Mouse (Mus musculus) urinary bladder, adult 2 months (tissue): ENCODE results near the gene Ncapd3. TPM values are rescaled to one million over a fixed set of nuclear protein-coding genes. Genes with fewer than 3 reads are reported as not detected.

Experiments used
- DNase-seq: peaks from one replicate; pipeline ENCODE4 v3.0.0; 2022; ENCODE audit warnings: low spot score
- polyA plus RNA-seq: library from polyadenylated mRNA; depleted of rRNA; stranded (reverse); fragments of >200 nt; gene quantifications from 2 replicates; pipeline ENCODE4 v1.2.3, GENCODE M21; 2012

Ncapd3 gene
- polyA plus RNA-seq, 1 experiment: 30.1 TPM

DNA sequence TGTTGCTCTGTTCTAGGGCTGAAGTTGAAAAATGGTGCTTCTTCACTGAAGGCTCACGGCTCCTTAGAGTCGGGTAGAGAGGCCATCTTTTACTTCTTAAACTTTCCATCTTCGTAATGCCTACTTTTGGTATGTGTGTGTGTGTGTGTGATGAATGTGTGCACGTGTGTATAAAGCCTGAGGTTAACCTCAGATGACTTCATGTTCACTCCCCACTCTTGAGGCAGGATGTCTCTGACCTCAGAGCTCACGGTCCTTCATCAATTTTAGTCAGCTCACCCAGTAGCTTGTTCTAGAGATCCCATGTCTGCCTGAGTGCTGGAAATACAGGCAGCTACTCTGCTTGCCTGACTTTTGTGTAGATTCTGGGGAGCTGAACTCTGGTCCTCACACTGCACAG lies 13.9 kb downstream of the Ncapd3 start:
- no peak for DNase-seq

DNA sequence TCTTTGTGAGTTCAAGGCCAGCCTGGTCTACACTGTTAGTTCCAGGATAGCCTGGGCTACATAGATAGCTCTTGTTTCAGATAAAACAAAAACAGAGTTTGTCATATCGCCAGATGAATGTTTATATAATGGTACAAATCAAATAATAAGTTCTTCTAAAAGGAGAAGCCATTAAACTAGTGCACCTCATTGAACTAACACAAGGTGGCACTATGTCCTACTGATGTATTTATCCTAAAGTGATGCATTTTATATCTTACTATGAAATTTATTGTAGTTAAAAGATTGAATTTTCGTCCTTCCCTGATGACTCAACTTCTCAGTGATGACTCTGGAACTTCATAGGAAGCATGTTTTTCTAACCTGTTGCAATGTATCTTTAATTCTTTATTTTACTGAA lies 19.5 kb downstream of the Ncapd3 start:
- DNase-seq: no peak

- DNase-seq: no peak
These were observed 28.4 kb downstream of the Ncapd3 start for GRCm38 (mm10) chr9:27058341-27058740.

DNA sequence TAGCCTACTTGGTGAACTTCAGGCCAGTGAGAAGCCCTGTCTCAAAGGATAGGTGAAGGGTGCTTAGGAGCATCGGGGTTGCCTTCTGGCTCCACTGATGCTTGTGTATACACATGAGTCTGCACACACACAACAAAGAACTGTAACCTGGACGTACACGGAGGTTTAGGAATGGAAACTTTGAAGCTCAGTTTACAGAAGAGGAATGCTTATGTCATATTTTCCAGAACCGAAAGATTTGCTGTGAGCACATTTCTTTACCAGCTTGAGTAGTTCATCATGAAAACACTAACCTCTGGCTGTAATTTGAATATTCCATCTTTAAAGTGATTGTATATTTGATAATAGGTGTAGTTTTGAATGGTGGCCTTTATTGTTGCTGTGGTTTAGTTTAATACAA lies 40.9 kb downstream of the Ncapd3 start:
- no peak for DNase-seq

- DNase-seq: no peak
These were observed 44.7 kb downstream of the Ncapd3 start for GRCm38 (mm10) chr9:27074677-27075076.

DNA sequence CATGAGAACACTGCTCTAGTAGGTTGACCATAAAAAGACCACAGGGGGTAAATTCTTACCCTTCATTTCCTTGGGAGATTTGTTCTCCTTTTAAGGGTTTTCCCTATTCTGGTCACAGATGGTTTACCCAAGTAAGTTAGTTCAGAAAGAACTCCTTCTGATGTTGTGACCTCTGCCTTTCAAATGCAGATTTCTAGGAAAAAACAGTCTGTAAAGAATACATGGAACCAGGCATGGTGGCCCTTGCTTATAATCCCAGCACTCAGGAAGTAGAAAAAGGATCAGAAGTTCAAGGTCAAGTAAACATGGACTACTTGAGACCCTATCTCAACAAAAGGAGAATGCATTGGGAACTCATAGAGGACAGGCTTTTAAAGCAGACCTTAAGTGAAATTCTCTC lies 45.8 kb downstream of the Ncapd3 start:
- DNase-seq: no peak

GRCm38 (mm10) chr9:27086256-27086655 lies 56.3 kb downstream of the Ncapd3 start:
- DNase-seq: no peak

DNA sequence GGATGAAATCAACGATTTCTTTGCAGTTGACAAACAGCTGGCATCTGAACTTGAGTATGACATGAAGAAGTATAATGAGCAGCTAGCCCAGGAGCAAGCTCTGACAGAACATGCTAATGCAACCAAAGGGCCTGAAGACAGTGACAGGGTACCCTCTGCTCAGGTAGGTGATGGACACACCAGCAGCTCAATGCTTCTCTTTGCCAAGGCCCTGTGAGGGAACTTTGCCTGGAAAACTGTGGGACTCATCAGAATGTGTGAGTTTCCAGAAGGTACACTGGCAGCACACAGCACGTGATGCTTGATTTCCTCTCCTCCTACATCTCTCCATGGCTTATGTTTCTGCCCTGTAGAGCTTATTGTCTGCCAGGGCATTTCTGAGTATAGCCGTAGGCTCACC lies 57.4 kb downstream of the Ncapd3 start:
- no peak for DNase-seq

DNA sequence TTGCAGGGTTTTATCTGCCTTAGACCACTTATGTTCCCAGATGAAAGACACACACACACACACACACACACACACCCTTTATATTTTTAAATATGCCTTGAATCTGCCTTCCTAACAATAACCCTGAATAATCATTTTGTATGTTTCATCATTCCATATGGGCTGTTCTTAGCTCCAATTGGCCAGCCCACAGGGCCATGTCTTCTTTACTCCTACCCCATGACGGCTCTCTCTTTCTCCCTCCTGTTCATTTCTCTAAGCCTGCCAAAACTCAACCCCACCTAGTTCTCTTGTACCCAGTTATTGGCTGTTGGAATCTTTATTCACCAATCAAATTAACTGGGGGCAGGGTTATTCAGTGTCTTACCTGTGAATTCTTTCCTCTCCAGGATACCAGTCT lies 60.2 kb downstream of the Ncapd3 start:
- DNase-seq: no peak

DNA sequence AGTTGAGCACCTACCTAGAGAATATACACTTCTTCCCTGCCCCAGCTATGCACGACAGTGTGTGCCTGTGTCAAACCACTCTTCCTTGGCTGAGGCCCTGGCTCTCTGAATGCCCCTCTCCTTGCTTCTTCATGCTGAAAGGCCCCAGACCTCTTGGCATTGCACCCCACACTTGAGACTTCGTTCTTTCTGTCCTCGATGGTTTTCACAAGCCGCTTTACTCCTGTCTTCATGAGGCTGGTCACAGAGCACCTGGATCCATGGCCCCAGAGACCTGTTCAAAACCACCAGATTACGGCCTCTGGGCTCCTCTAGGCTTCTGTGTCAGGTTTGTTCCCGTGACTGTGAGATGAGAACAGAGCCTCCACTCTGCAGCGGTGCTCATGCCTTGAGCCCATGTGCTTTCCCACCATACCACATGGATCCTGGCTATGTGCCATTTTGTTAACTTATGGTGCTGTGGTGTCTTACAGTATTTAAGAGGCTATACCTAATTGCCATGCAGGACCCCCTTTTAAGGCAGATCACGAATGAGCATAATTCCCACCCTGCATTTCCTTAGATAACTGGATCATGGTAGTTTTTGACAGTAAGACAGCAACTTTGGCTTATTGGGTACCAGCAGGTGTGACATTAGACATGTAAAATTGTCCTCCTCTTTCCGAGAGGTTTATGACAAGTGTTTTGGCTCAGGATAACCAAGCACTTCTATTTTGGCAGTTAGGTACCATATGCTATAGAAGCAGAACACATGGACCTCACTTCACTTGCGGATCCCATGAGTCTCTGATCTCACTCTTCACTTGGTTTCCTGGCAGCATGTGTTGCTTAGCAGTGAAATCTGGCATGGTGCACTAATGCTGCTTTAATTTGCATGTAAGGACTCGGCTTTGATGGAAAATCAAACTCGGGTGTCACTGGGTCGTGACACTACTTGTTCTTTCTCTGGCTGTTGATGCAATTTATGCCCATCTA lies 61.1 kb downstream of the Ncapd3 start:
- DNase-seq: no peak

GRCm38 (mm10) chr9:27092916-27093315 lies 62.9 kb downstream of the Ncapd3 start:
- DNase-seq: no peak

DNA sequence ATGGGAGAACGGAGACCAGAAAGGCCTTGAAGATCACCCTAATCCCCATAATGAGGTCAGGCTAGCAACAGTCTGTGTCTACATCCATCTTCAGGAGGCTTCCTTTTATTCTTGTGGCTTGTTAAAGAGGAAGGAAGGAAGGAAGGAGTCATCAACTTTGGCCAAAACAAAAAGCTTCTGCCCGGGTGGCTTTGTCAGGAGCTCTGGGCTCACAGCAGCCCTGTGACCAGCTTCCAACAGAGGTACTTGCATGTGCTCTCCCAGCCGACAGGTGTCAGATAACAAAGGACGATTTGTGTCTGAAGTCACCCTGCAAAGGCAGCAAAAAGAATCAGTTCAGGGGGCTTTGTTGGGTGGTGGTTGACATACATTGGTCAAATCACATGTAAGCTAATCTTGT lies 68.1 kb downstream of the Ncapd3 start:
- DNase-seq: no peak

- no peak for DNase-seq
These were observed 68.6 kb downstream of the Ncapd3 start for GRCm38 (mm10) chr9:27098557-27098956.

DNA sequence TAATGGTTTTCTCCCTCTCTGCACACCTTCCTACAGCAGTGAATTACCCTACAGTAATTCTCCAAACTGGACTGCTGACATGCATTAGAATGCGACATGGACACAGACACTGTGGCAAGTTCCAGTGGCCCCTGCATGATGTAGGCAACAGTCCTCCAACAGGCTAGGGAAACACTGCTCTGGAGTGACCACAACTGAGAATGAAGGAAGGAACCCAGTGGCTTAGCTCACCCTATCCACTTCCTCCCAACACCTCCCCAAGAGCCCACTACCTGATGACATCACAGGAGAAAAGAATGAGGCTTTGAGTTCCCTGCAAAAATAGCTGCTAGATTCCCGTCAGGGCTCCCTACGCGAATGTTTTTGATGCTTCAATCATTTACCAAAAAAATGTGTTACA lies 69.5 kb downstream of the Ncapd3 start:
- DNase-seq: no peak

DNA sequence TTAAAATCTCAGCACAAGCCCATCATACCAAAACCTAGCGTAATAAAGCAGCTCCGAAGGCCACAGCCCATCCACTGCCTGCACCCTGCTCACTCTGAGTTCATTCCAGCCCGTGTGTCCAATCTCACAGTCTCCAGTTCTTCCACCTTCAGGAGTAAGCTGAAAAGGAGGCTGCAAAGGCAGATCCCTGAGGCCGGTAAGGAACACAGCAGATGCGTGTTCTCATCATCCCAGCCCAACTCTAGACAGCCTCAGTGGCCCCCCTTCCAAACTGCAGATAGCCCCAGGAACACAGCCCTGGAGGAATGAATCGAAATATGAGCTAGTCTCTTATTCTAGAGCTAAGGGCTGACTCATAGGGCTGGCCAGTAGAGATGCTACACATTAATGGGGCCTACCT lies 71.5 kb downstream of the Ncapd3 start:
- no peak for DNase-seq

GRCm38 (mm10) chr9:27106081-27106480 lies 76.1 kb downstream of the Ncapd3 start:
- DNase-seq: no peak

GRCm38 (mm10) chr9:27108451-27108850 lies 78.5 kb downstream of the Ncapd3 start:
- DNase-seq: no peak

DNA sequence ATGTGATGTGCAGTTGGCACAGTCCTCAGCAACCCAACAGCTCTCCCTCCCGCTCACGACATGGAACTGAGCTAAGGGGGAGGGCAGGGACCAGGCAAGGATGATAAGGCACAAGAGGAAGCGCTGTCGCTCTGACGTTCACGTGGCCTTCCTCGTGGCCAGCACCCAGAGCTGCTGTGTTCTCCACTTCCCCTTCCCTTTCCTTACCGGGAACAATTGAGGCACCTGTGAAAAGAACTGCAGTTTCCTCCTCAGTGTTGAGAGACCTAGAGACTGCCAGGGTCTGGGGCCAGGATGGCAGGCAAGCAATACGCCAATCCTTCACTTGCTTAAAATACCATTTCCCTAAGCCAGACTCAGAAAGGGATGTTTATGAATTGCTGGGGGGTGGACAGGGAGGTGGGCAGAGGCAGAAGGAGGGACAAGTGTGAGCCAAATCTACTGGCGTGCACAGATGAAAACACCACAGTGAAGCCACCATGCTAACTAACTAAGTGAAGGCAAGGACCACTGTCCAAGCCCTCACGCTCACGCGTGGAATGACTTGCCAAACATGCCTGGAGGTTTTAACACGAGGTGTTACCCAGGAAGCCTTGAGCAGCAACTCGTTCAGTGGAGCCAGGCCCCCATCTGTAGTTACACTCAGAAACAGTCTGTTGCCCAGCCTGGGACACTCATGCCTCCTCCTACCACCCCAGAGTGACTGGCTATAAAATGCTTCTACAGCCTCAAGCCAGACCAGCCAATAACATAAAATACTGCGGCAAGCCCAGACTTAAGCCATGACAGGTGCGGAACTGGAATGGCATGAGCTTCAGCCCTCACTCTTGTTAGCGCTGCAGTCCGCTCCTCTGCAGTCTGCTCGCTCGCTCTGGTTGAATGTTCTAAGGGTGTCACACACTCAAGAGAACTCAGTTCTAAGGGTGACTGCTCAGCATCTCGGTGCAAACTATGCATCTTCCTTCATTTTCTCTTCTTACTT lies 79.8 kb downstream of the Ncapd3 start:
- no peak for DNase-seq

- no peak for DNase-seq
These were observed 80.7 kb downstream of the Ncapd3 start for GRCm38 (mm10) chr9:27110681-27111080.

GRCm38 (mm10) chr9:27111756-27112155 lies 81.8 kb downstream of the Ncapd3 start:
- DNase-seq: no peak

- no peak for DNase-seq
These were observed 91.3 kb downstream of the Ncapd3 start for GRCm38 (mm10) chr9:27121254-27121653.

GRCm38 (mm10) chr9:27122076-27122475 lies 92.1 kb downstream of the Ncapd3 start:
- no peak for DNase-seq
